Mouse (Mus musculus) megakaryocyte, embryonic 14.5 days (primary cell): ENCODE measurements around the gene Aqp12. TPM values are rescaled to one million over a fixed set of nuclear protein-coding genes. Genes with fewer than 3 reads are reported as not detected.

Experiments used
- H3K27me3 ChIP-seq: replicated peaks from 2 replicates; pipeline ENCODE3; 2012; ENCODE audit warnings: inconsistent platforms
- H3K36me3 ChIP-seq: replicated peaks from 2 replicates; pipeline ENCODE3; 2012; ENCODE audit warnings: low read length, inconsistent platforms, mixed read lengths
- H3K4me1 ChIP-seq: 2 replicates; pipeline ENCODE4 v1.6.1; 2012; ENCODE audit warnings: inconsistent platforms
- H3K4me3 ChIP-seq: replicated peaks from 2 replicates; pipeline ENCODE3; 2012; ENCODE audit warnings: moderate library complexity, mild to moderate bottlenecking, inconsistent platforms
- H3K9me3 ChIP-seq: 2 replicates; pipeline ENCODE4 v1.6.1; 2012; ENCODE audit warnings: inconsistent platforms
- FLI1 ChIP-seq: IDR thresholded peaks from 2 replicates; pipeline ENCODE4 v1.6.1; 2012; ENCODE audit warnings: low read length, inconsistent platforms, mixed read lengths
- GATA1 ChIP-seq: IDR thresholded peaks from 3 replicates; pipeline ENCODE4 v1.6.1; 2012; ENCODE audit warnings: mixed read lengths, low read length, inconsistent platforms, borderline replicate concordance
- polyA plus RNA-seq: library from polyadenylated mRNA; stranded (reverse); fragments of >175 nt; gene quantifications from 2 replicates; pipeline ENCODE4 v1.2.3, GENCODE M21; 2012; ENCODE audit warnings: low replicate concordance; ENCODE audit not compliant: insufficient read depth

Aqp12 gene
- polyA plus RNA-seq, 1 experiment, result 0.39 TPM

DNA sequence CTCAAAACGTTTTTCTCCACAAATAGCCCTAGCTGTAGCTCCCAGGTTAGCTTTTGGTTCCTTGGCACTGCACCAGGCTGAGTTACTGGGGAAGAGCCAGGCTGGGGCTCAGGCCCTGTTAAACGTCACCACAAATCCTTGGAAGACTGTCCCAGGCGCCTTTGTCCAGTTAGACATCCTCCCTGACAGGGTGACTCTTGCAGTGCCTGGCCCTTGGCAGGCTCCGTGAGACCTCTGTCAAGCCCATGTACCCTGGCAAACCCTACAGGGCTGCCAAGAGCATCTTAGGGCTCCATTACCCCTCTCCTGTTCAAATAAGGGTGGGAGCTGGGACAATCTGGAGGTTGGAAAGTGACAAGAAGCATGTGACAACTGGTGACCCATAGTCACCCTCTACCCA is 29.8 kb downstream of the Aqp12 start:
- TF ChIP-seq GATA1, result no peak
- TF ChIP-seq FLI1, result no peak
- Histone ChIP-seq H3K4me3 (no peak overlapping the region), H3K36me3 (no peaks in the 10 kb centered on the region), H3K27me3 (peaks cover 50% of the 10 kb centered on the region), H3K9me3 (peaks cover 7% of the 10 kb centered on the region), H3K4me1 (peaks cover 4% of the 10 kb centered on the region; the same call in 1 of the 2 replicates)

DNA sequence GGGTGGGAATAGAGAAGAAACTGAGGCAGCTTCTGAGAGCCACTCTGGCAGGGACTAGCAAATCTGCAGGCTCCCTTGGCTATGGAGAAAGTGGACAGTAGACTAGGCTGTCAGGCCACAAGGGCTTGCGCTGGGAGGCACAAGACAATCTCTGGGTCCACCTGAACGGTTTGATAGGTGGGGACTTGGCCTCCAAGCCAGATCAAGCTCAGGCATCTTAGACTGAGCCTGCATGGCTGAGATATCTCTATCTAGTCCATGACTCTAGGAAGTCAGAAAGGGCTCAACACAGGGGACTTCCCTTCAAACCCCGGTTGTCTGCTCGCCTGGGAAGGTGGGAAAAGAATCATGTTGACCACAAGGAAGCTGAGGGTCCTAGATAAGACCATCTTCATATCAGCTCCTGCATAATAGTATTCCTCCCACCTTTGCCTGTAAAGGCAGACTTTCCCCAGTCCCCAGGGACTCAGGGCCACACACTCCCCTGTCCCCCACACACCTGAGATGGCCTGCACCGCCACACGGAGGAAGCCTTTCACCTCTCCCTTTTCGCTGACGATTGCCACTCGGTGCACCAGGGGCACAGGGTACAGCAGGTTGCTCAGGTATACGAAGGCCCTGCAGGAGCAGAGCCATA is 40.1 kb downstream of the Aqp12 start:
- peaks cover 59% of the 10 kb centered on the region for H3K27me3 ChIP-seq
- H3K4me1 ChIP-seq, result no peaks in the 10 kb centered on the region; the same call in 1 of the 2 replicates
- no peaks in the 10 kb centered on the region for H3K36me3 ChIP-seq
- TF ChIP-seq FLI1 (no peak), GATA1 (no peak)
- H3K9me3 ChIP-seq, result no peaks in the 10 kb centered on the region
- no peak overlapping the region for H3K4me3 ChIP-seq

DNA sequence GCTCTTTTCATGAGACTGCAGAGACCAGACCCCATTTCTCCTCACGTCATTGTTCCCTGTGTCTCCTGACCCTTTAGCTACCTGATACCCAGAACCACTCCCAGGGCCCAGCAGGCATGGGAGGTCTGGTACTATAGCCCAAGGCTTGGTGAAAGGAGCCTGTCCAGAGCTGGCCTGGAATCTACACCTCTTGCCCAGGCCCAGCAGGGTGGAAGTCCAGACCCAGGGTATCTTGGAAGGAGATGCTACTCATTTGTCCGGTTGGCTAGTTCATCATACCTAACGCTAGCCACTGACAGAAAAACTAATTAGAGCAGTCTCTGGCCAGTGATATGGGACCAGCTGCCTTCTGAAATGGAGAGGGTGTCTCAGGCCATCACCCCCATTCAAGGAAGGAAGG is 43.9 kb downstream of the Aqp12 start:
- H3K9me3 ChIP-seq, result no peaks in the 10 kb centered on the region
- H3K4me3 ChIP-seq, result no peak overlapping the region
- TF ChIP-seq FLI1 (no peak), GATA1 (no peak)
- H3K36me3 ChIP-seq, result no peaks in the 10 kb centered on the region
- no peaks in the 10 kb centered on the region; the same call in 1 of the 2 replicates for H3K4me1 ChIP-seq
- peaks cover 56% of the 10 kb centered on the region for H3K27me3 ChIP-seq

DNA sequence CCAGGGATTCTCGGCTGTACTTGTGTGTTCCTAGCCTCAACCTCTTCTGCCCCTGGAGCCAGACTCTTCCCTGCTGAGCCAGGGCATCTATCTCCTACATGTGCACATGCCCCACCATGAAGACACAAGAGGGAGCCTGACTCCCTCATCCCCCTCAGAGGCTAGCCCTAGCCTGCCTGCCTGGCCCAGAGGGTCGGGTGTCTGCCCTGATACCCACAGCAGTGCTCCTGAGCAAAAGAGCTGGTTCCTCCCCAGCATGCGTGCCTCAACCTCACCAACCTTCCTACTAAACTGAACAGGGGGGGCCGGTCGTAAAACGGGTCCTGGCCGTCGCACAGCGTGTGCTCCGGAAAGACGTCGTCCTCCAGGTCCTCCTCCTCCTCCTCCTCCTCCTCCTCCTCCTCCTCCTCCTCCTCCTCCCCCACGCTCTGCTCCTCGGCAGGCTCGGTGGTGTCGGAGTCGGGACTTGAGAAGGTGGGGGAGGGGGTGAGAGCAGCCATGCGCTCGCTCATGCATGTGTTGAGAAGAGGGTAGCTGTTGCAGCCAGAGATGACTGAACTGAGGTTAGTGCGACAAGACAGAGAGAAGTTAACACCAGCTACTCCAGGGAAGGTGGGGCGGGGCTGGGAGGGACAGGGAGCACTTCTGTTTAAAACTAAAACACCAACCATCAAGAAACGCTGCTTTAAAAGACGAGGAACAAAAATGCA is 45.1 kb downstream of the Aqp12 start:
- Histone ChIP-seq H3K9me3 (no peaks in the 10 kb centered on the region), H3K27me3 (peaks cover 53% of the 10 kb centered on the region), H3K4me3 (no peak overlapping the region), H3K36me3 (no peaks in the 10 kb centered on the region), H3K4me1 (no peaks in the 10 kb centered on the region; the same call in 1 of the 2 replicates)
- TF ChIP-seq GATA1 (no peak), FLI1 (no peak)

Other genes with a start within 250 kb of the Aqp12 start
- 0.26 and 4.8 TPM in 2 replicates for gene Gpc1, start 174.7 kb upstream of the Aqp12 start, polyA plus RNA-seq
- gene Ankmy1, start 103.4 kb upstream of the Aqp12 start, polyA plus RNA-seq, result not detected in 2 replicates
- gene Dusp28, start 99.4 kb upstream of the Aqp12 start, polyA plus RNA-seq, result 1.8 and 4.1 TPM in 2 replicates
- 94.2 and 172 TPM in 2 replicates for gene Rnpepl1, start 95.6 kb upstream of the Aqp12 start, polyA plus RNA-seq
- 12.4 and 15.0 TPM in 2 replicates for gene Capn10, start 72.0 kb upstream of the Aqp12 start, polyA plus RNA-seq
- 1.1 TPM in 1 of 2 replicates, not detected in the other for gene Gpr35, start 55.5 kb upstream of the Aqp12 start, polyA plus RNA-seq
- 0.07 TPM in 1 of 2 replicates, not detected in the other for gene Kif1a, start 95.6 kb downstream of the Aqp12 start, polyA plus RNA-seq
- gene Agxt, start 128.9 kb downstream of the Aqp12 start, polyA plus RNA-seq, result not detected in 2 replicates
- not detected in 2 replicates for gene 2310007B03Rik, start 154.6 kb downstream of the Aqp12 start, polyA plus RNA-seq
- gene Crocc2, start 162.4 kb downstream of the Aqp12 start, polyA plus RNA-seq, result not detected in 2 replicates
- 0.03 TPM in 1 of 2 replicates, not detected in the other for gene Sned1, start 229.5 kb downstream of the Aqp12 start, polyA plus RNA-seq